Mouse (Mus musculus) layer of hippocampus, adult 9-11 months (tissue): ENCODE results near the gene Gucd1.
"Not testable (repeated sequence)": the region's sequence is repeated elsewhere in the genome, so short reads cannot be mapped to it uniquely, and the experiment has no call there.

Experiments used
- DNase-seq: peaks from one replicate; pipeline ENCODE4 v3.0.0; 2022

Gucd1 gene

DNA sequence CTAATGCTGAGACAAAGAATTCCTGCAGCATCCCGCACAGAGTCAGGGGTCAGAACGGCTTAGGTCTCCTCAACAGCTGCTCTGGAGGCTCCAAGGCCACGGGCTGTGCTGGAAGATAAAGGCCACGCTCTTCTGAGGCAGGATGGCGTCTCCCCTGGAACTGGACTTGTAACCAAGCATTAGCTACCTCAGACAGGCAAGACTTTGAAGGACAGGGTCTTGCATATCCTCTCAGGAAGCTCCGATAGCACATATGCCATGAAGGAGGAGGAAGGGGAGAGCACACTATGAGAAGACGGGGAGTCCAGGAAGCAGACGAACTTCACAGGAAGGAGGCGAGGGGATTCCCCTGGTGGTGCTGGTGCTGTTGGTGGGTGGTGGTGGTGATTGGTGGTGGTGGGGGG is 163.9 kb downstream of the Gucd1 start:
- DNase-seq, result not testable (repeated sequence)

DNA sequence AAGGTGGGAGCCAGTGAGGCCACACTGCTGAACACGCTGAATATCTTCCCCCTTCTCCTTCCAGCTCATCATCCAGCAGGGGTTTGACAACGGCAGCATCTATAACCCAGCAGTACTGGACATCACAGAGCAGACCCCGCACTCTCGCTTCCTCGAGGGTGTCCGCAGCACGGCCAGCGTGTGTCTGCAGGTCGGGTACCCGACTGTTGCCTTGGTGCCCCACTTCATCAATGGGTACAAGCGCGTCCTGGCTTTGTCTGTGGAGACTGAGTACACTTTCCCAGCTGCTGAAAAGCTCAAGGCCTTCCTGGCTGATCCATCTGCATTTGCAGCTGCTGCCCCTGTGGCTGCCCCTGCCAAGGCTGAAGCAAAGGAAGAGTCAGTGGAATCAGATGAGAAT is 165.2 kb downstream of the Gucd1 start:
- no peak for DNase-seq

DNA sequence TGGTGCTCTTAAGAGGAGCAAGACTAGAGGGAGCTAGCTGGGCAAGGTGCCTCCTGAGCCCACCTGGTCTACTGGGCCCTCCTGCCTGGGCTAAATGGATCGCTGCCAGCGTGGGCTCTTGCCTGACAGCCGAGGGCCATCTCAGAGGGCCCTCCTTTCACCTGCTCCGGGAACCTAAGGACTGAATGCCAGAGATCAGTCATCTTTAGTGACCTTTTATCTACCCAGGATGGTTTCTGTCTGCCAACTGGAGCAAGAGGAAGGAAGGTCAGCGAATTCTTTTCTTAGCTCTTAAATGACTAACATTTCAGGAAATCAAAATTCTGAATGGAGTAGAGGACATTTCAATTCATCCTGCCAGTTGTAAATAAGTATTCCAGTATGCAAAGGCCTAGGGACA is 167.2 kb downstream of the Gucd1 start:
- DNase-seq, result no peak

GRCm38 (mm10) chr10:75345265-75345664 is 172.5 kb downstream of the Gucd1 start:
- no peak for DNase-seq

- not testable (repeated sequence) for DNase-seq
These were observed 173.2 kb downstream of the Gucd1 start for GRCm38 (mm10) chr10:75344563-75344962.

DNA sequence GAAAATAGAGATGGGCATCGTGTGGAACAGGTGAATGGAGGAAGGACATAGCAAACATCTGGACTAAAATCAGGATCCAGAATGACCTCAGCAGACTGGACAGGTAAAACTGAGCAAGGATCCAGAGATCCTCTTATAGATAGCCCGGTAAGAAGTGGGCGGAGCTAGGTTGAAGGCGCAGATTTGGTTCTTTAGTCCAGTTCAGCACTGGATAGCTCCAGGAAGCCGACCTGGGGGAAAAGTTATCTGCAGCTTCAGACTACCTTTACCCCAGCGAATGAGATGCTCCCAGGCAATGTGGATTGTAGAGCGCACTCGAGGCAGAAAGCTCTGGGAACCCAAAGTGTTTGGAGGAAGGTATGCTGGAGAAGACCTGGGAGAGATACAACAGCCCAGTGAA is 175.8 kb downstream of the Gucd1 start:
- no peak for DNase-seq

- no peak for DNase-seq
These were observed 178.4 kb downstream of the Gucd1 start for GRCm38 (mm10) chr10:75339377-75339776.

- no peak for DNase-seq
These were observed 178.9 kb downstream of the Gucd1 start for GRCm38 (mm10) chr10:75338852-75339251.

GRCm38 (mm10) chr10:75337231-75337630 is 180.5 kb downstream of the Gucd1 start:
- no peak for DNase-seq

DNA sequence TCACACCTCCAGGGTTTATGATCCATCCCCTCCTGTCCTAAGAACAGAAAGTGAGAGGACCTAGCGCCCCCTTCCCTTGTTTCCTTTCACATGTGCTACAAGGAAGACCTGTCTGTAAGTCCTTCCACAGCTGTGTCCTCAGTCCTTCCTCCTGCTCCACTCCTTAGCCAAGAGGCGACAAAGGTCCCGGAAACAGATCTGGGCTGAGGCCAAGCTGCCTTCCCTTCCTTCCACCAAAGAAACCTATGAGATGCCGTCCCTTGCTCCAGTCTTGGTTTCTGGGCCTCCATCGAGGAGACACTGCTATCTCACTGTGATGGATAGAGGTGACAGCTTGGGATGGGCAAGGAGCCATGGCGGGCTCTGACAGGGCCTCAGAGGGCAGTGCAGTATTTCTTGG is 182.7 kb downstream of the Gucd1 start:
- no peak for DNase-seq

- no peak for DNase-seq
These were observed 183.6 kb downstream of the Gucd1 start for GRCm38 (mm10) chr10:75334175-75334574.

- no peak for DNase-seq
These were observed 184.5 kb downstream of the Gucd1 start for GRCm38 (mm10) chr10:75333176-75333776.

DNA sequence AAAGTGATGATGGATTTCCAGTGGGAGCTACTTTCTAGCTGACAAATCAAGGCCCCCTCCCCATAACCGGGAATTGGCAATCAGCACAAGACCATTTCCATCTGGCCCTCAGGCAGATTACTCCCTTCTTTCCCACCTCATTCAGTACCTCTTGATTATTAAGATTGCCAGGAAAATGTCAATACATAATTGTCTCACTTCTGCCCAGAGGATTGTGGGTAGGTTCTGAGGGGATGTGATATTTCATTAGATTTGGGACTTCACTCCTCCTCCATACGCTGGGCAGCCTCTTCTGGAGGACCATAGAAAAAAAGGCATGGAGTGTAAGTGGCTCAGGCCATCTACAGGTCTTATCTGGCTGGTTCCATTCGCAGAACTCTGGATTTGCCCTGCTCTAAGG is 185.5 kb downstream of the Gucd1 start:
- DNase-seq, result no peak

DNA sequence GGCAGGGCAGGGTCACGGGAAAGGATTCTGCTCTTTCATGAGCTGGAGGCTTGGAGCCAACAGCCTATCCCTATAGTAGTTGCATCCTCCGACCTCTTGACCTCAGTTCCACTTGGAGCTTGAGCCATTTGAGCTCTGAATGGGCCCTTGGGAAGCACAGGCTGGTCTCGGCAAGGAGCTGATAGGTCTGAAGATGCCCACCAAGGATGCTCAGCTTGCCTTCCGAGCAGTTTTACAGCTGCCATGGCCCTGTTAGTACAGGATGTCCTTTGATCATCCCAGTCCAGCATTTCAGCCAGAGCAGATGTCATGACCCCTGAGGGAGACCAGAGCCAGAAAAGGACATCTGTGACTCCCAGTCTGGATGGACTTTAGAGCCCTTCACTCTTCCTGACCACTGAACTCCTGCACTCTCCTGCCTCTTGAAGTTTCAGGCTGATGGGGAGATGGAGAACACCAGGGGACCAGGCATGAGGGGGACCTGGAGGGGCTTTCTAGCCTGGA is 189.5 kb downstream of the Gucd1 start:
- no peak for DNase-seq

DNA sequence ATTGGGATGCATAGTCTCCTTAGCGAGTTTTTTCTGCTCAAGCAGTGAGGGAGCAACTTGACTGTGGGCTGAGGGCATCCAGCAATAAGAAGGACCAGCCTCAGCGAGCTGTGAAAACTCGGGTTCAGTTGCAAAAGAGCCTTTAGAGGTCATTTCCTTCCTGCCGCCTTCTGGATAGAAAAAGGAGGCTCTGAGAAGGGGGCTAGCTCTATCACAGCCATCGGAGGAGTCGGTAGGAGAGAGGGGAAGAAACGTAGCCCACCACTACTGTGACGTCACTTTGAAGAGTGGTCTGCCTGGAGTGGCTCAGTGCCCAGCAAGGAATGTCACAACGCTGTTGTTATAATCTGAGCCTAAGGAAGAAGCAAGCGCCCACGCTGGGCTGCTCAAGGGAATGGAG is 190.7 kb downstream of the Gucd1 start:
- DNase-seq, result no peak

DNA sequence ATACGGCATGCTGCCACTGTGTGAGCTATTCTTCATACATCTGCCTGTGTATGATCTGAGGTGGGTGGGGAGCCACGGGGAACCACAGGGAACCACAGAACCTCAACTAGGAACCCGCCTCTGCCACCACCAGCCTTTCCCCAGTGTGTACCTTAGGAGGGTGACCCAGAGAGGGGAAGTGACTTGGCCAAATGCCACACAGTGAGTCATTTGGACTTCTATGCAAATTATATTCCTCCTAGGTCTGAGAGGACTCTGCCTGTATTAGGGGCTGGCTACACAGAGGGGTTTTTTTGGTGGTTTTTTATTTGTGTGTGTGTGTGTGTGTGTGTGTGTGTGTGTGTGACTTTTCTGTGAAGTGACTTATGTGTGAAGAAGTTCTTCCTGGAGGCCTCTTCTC is 191.2 kb downstream of the Gucd1 start:
- no peak for DNase-seq

GRCm38 (mm10) chr10:75325821-75326220 is 192.0 kb downstream of the Gucd1 start:
- no peak for DNase-seq

DNA sequence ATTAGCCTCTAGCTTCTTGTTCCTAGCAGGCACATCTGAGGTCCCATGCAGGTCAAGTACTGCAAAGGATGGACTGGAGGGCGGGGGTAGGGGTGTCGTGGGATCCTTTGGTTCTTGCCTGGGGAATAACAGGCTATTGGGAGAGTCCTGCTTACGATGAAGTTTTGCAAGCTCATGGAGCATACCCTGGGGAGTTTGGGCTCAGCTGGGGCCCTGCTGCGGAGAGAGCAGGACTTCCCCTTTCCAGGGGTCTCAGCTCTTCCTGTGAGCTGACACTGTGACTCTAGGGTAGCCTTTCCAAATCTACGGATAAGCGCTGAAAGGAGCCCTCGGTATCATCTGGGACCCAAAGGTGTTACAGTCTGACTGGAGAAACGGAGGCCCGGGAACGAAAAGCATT is 193.4 kb downstream of the Gucd1 start:
- no peak for DNase-seq

DNA sequence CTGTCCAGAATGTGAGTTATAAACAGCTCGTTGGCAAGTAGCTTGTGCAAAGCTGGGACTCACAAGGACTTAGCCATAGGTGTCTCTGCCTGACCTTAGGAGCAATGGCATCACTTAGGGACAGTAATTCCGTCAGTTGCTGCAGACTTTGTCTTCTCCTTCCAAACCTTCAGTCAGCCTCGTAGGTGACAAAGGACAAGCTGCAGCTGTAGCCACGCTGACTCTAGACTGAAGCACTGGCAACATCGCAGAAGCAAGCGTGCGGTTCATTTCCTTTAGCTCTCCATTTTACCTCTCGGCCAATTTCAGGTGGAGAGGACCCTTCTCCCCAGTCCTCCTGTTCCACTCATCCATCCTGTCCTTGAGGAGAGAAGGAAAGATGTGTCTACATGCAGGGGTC is 193.8 kb downstream of the Gucd1 start:
- no peak for DNase-seq

- no peak for DNase-seq
These were observed 194.8 kb downstream of the Gucd1 start for GRCm38 (mm10) chr10:75322966-75323365.

GRCm38 (mm10) chr10:75320321-75320720 is 197.5 kb downstream of the Gucd1 start:
- no peak for DNase-seq

- no peak for DNase-seq
These were observed 199.6 kb downstream of the Gucd1 start for GRCm38 (mm10) chr10:75318206-75318605.

DNA sequence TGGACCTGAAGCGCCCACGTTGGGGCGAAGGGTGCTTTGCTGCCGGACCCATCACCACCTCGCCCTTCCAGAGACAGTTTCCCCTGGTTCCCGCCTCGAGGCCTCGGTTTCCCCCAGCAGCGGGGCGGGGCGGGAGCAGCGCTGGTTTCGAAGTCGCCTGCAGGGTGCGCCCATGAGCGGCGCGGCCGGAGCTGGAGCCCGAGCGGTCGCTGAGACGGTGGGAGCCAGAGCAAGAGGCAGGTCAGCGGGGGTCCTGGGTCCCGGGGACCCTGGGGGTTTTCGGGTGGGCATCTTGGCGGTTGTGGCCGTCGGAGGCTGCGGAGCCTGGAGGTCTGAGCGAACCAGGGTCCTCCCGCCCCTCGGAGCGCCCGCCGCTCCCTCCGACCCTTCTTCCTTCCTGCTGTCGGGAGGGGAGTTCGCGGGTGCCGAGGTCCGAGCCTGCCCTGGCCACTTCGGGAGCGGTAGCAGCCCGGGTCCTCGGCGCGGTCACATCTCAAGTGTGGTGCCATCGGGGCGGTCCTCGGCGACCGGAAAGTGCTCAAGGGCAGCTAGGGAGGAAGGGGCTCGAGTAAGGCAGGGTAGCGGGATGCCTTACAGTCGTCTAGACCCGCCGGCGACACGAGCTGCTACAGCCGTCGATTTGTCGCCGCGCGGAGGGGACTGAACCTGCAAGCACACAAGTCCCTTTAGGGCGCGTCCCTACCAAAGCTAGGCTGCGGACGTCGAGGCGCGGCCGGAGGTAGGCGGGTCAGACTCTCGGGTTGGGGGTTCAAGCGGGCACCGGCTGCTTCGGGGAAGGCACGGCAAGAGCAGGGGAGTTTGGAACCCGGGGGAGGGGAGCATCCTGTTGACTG is 200.6 kb downstream of the Gucd1 start:
- no peak for DNase-seq

DNA sequence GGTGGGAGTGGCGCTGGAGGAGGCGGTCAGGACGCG is 201.1 kb downstream of the Gucd1 start, which contains the start of gene Adora2a:
Gene Adora2a (plus strand): TSS at position 6 of the 36 bp plus-strand sequence.
- DNase-seq, result no peak

GRCm38 (mm10) chr10:75316472-75316871 is 201.3 kb downstream of the Gucd1 start:
- no peak for DNase-seq
